Mouse (Mus musculus): ENCODE data around the gene Ppif. TPM values are rescaled to one million over a fixed set of nuclear protein-coding genes. Genes with fewer than 3 reads are reported as not detected.

Ppif gene
- polyA plus RNA-seq, 1 experiment from 2014 or later, result 28.7 TPM

DNA sequence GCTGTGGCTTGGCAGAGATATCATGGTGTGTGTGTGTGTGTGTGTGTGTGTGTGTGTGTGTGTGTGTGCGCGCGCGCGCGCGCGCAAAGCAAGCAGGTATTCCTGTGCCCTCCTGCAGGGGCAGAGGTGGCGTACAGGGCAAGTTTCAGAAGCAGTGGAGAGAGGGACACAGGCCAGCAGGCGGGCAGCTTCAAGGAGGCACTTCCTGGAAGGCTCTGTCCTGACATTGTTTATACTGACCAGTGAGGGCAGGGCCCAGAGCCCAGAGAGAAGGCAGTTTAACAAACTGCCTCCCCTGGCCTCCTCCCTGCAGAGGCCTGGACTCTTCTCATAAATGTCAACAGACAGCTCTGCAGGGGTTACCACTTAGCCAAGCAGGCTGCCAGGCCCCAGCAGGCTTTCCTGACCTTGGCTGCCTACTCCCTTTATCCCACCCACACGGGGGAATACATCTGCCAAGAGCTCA, 31.1 kb downstream of the Ppif start:
- ATAC-seq (ENCODE audit: low FRiP score, low read depth), result no peak
- H3K36me3 ChIP-seq, result no peaks in the 10 kb centered on the region
- 80% methylated on average over 11 of the region's 11 CpGs for WGBS
- no peak overlapping the region for H3K4me2 ChIP-seq (replicated peaks)
- H3K9ac ChIP-seq (replicated peaks), result no peak overlapping the region
- no peaks in the 10 kb centered on the region for H3K9me3 ChIP-seq
- H3K4me1 ChIP-seq, result peaks cover 10% of the 10 kb centered on the region; the same call in 1 of the 2 replicates
- H3K27me3 ChIP-seq, result no peaks in the 10 kb centered on the region
- H3K4me3 ChIP-seq, result no peak overlapping the region
- peak overlapping the region; percentile 46 for H3K27ac ChIP-seq (replicated peaks)

DNA sequence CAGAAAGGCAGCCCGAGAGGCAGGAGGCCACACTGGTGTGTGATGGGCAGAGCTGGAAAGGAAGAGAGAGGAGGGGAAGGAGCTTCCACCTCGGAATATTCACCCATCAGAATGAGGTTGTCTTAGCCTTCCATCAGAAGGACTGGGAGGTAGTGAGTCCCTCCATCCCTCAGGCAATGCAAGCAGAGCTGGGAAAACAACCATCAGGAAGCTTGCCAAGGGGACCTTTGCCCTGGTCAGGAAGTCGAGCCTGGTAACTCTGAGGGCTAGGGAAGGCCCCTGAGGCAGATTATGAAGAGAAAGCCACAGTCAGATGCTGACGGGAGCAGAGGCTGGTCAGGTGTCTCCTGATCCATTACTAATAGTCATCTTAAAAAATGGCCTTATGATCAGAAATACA, 31.7 kb downstream of the Ppif start:
- no peak for ATAC-seq (ENCODE audit: low FRiP score, low read depth)
- Histone ChIP-seq H3K27me3 (no peaks in the 10 kb centered on the region), H3K9ac (replicated peaks) (no peak overlapping the region), H3K4me2 (replicated peaks) (no peak overlapping the region), H3K9me3 (no peaks in the 10 kb centered on the region), H3K4me3 (no peak overlapping the region), H3K36me3 (no peaks in the 10 kb centered on the region), H3K27ac (replicated peaks) (peak overlapping the region; percentile 46), H3K4me1 (peaks cover 10% of the 10 kb centered on the region; the same call in 1 of the 2 replicates)
- 50% methylated on average over 4 of the region's 4 CpGs for WGBS

DNA sequence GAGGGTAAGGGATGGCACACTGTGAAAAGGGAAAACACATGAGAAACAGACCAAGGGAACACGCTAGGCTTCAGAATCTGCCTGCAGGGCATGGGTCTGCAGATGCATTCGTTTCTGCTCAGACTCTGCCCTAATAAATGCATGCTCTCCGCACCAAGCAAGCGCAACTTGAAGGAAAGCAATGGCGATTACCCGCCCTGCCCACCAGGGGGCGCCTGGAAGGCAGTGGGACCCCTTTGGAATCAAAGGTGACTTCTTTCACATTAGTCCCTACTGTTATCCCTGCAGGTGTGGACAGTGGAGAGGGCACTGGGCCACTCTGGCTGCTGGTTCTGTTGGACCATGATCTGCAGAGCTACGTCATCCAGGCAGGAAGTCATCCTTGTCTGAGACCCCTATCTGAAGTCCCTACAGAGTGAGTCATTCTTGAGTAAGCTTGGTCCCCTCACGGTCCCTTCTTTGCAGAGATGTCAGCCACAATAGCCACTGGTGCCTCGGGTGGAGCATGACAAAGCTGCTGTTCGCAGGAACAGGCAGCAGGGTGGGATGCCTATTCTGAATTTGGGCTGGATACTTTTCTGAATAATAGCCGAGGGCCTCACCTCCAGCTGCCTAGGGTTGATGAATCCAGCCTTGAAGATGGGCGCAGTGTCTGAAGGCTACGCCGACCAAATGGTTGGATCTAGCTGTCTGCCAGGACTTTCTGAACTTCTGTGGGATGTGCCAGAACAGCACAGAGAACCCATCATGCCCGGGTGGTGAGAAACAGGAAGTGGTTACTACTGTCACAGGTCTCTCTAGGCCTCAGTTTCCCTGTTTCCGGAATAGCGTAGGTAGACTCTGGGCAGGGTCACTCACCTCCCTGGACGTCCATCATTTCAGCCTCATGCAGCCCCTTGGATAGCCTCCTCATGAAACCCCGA, 32.5 kb downstream of the Ppif start:
- Histone ChIP-seq H3K4me1 (peaks cover 10% of the 10 kb centered on the region; the same call in 1 of the 2 replicates), H3K36me3 (no peaks in the 10 kb centered on the region), H3K9ac (replicated peaks) (no peak overlapping the region), H3K27ac (replicated peaks) (no peak overlapping the region), H3K27me3 (no peaks in the 10 kb centered on the region), H3K9me3 (no peaks in the 10 kb centered on the region), H3K4me2 (replicated peaks) (no peak overlapping the region), H3K4me3 (no peak overlapping the region)
- ATAC-seq (ENCODE audit: low FRiP score, low read depth), result no peak
- 57% methylated on average over 20 of the region's 20 CpGs for WGBS

DNA sequence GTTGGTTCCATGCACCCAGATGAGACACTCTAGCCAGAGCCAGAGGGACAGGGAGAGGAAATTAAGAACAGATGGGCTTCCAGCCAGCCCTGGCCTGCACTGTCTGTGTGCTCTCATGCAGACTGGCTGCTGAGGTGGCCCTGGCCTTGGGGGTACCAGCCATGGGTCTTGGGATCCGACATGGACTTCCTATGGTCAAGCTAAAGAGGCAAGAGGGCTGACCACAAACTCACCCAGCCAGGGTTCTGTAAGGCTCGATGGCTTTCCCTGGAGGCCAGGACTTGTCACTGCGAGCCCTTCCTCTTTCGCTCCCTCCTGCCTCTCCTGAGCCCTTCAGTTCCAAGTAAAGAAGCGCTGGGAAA, 33.2 kb downstream of the Ppif start:
- no peak overlapping the region for H3K4me2 ChIP-seq (replicated peaks)
- no peaks in the 10 kb centered on the region for H3K27me3 ChIP-seq
- WGBS, result 60% methylated on average over 5 of the region's 5 CpGs
- H3K4me3 ChIP-seq, result no peak overlapping the region
- no peaks in the 10 kb centered on the region for H3K9me3 ChIP-seq
- H3K4me1 ChIP-seq, result peaks cover 10% of the 10 kb centered on the region; the same call in 1 of the 2 replicates
- H3K27ac ChIP-seq (replicated peaks), result no peak overlapping the region
- ATAC-seq (ENCODE audit: low FRiP score, low read depth), result no peak
- no peaks in the 10 kb centered on the region for H3K36me3 ChIP-seq
- H3K9ac ChIP-seq (replicated peaks), result no peak overlapping the region

DNA sequence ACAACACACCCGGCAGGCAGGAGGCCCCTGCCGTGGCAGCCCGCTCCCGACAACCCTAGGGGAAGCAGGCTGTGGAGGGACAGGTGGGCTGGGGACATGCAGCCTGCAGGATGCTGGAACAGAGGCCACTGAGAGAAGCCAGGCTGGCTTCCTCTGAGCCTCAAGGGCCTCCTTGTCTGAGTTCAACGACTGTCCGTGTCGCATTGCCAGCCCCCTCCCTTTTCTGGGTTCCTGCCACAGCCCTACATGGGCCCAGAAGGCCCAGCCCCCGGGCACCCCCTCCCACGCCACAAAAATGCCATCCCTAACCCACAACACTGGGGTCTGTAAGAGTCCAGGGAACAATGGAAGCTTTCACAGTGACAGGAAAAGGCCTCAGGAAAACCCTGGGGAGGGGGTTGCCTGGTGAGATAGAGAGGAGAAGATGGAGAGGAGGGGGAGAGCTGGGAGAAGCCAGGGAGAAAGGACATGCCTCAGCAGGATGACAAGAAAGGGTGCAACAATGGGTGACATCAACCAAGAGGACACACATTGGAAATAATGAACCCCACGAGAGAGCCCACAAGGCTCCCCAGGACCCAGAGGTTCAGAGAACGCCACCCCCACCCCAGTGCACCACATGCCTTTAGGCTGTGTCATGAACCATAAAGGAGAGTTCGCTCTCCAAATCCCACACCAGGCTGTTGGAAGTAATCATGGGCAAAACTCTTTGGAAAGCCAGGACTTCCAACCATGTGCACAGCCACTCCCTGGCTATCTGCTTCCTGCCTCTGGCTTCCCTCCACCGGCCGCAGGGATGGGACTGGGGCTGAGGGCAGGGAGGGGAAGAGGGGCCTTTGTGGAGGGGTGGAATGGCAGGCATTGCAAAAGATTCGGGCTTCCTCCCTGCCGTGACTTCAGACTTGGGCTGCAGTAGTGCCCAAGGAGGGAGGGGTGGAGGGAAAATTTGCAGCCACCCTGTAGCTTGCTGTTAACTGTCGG, 41.1 kb downstream of the Ppif start:
- H3K9ac ChIP-seq (replicated peaks), result peak overlapping the region; percentile 15; the same call in 1 of the 2 replicates
- 41% methylated on average over 17 of the region's 17 CpGs for WGBS
- H3K36me3 ChIP-seq, result no peaks in the 10 kb centered on the region
- peak overlapping the region; percentile 39 for H3K27ac ChIP-seq (replicated peaks)
- H3K27me3 ChIP-seq, result no peaks in the 10 kb centered on the region
- no peak overlapping the region for H3K4me3 ChIP-seq
- no peak overlapping the region for H3K4me2 ChIP-seq (replicated peaks)
- peaks cover 18% of the 10 kb centered on the region for H3K4me1 ChIP-seq
- H3K9me3 ChIP-seq, result no peaks in the 10 kb centered on the region
- peak; percentile 30; the same call in 1 of the 2 replicates for ATAC-seq (ENCODE audit: low FRiP score, low read depth)

DNA sequence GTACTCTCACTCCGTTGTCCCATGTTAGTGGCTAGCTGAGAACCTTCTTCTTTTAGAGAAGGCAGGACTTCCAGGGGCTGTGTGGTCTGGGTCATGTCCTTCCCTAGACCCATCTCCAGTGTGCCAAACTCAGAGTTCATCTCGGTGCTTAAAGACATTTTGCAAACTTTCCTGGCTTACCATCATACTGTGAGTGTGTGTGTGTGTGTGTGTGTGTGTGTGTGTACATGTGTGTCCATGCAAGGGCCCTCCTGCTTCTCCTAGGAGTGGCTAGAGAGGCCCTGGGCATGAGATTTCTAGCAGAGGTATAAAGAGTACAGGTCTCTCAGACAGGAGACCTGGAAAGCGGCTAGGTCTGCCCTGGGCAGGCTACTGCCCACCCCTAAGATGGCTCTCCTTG, 42.2 kb downstream of the Ppif start:
- peaks cover 21% of the 10 kb centered on the region for H3K4me1 ChIP-seq
- H3K4me2 ChIP-seq (replicated peaks), result no peak overlapping the region
- no peak for ATAC-seq (ENCODE audit: low FRiP score, low read depth)
- H3K27me3 ChIP-seq, result no peaks in the 10 kb centered on the region
- WGBS, result 82% methylated on average over 3 of the region's 3 CpGs
- no peak overlapping the region for H3K9ac ChIP-seq (replicated peaks)
- no peak overlapping the region for H3K27ac ChIP-seq (replicated peaks)
- no peak overlapping the region for H3K4me3 ChIP-seq
- H3K36me3 ChIP-seq, result no peaks in the 10 kb centered on the region
- H3K9me3 ChIP-seq, result no peaks in the 10 kb centered on the region

DNA sequence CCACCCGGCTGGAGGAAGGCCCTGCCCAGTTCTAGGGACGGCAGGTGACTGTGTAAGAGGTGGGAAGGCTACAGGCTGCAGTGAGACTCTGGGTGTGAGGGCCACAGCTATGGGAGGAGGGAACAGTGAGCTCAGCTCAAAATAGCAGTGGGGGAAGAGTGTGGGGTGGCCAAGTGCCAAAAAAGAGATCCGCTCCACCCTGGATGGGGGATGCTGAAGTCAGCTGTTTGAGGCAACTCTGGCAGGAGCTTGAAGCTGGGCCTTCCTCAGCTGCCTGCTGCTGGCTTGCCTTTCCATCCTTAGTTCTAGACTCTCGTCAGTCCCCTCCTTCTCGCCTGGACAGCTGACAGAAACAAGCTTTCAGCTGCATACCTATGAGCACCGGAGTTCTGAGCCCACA, 42.6 kb downstream of the Ppif start:
- Histone ChIP-seq H3K4me2 (replicated peaks) (no peak overlapping the region), H3K27me3 (no peaks in the 10 kb centered on the region), H3K9me3 (no peaks in the 10 kb centered on the region), H3K4me3 (no peak overlapping the region), H3K27ac (replicated peaks) (no peak overlapping the region), H3K4me1 (peaks cover 21% of the 10 kb centered on the region), H3K9ac (replicated peaks) (no peak overlapping the region), H3K36me3 (no peaks in the 10 kb centered on the region)
- ATAC-seq (ENCODE audit: low FRiP score, low read depth), result no peak
- WGBS, result 83% methylated on average over 6 of the region's 6 CpGs

DNA sequence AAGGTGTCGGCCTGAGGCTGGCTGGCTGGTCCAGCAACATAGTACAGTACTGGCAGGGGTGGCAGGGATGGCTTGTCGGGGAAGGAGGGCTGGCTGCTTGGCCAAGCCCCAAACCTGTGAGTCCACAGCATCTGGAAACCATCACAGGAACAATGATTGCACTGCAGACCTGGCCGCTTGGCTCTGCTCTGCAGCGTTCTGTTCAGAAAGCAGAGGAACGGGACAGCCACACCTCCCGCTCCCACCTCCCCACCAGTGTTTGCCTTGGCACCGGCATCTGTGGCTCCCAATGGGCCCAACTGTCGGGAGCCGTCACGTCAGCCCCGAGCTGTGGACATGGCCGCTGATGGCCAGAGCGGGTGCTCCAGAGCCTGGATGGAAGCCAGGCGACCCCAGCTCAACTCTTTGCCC, 44.6 kb downstream of the Ppif start:
- Histone ChIP-seq H3K27ac (replicated peaks) (no peak overlapping the region), H3K4me1 (peaks cover 21% of the 10 kb centered on the region), H3K27me3 (no peaks in the 10 kb centered on the region), H3K4me2 (replicated peaks) (no peak overlapping the region), H3K4me3 (no peak overlapping the region), H3K36me3 (no peaks in the 10 kb centered on the region), H3K9ac (replicated peaks) (no peak overlapping the region), H3K9me3 (no peaks in the 10 kb centered on the region)
- ATAC-seq (ENCODE audit: low FRiP score, low read depth), result no peak
- 72% methylated on average over 14 of the region's 14 CpGs for WGBS

DNA sequence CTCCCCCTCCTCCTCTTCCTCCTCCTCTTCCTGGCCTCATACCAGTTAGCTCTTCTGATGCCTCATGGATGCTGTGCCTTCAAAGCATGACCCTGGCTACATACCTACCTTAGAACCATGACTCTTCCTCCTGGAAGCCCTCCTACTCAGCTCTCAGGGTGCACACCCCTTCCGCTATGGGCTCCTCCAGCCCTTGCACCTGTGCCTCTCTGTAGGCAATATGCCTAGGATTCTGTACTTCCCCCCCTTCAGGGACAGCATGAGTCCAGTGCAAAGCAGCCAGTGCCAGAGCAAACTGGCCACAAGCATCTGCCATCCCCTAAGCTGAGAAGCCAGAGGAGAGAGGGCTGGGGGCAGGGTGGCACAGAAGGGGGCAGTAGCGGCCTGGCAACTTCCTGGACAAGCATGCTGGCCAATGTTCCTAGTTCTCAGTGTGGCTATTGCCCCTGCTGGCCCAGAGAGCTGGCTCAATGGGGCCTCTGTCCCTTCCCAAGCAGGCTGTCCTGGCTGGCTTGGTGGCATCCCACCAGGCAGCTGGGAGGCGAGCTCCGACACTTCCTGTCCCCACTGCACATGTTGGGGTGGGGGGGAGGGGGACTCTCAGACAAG, 46.1 kb downstream of the Ppif start:
- 74% methylated on average over 4 of the region's 4 CpGs for WGBS
- H3K9ac ChIP-seq (replicated peaks), result no peak overlapping the region
- H3K27me3 ChIP-seq, result no peaks in the 10 kb centered on the region
- no peak overlapping the region for H3K27ac ChIP-seq (replicated peaks)
- no peak overlapping the region for H3K4me3 ChIP-seq
- H3K4me1 ChIP-seq, result peaks cover 12% of the 10 kb centered on the region
- no peaks in the 10 kb centered on the region for H3K9me3 ChIP-seq
- ATAC-seq (ENCODE audit: low FRiP score, low read depth), result no peak
- no peak overlapping the region for H3K4me2 ChIP-seq (replicated peaks)
- no peaks in the 10 kb centered on the region for H3K36me3 ChIP-seq

DNA sequence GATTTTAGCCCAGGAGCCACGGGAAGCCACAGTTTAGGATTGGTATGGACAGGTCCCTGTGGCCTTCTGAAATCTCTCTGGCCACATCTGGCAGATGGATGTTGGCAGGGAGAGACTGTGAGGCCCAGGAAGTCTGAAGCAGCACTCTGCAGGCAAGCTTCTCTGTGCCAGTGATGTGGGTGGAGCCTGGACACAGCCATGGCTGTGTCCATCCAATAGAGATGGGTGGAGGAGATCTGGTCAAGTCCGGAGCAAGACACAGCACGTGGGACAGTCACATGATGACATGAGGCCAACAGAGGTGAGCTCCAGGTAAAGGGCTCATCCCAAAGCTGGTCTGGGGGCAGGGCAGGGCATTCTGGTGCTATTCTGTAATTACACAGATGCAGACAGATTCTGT, 47.3 kb downstream of the Ppif start:
- ATAC-seq (ENCODE audit: low FRiP score, low read depth), result no peak
- H3K27me3 ChIP-seq, result no peaks in the 10 kb centered on the region
- H3K36me3 ChIP-seq, result no peaks in the 10 kb centered on the region
- no peak overlapping the region for H3K4me3 ChIP-seq
- no peaks in the 10 kb centered on the region for H3K9me3 ChIP-seq
- no peak overlapping the region for H3K9ac ChIP-seq (replicated peaks)
- no peak overlapping the region for H3K4me2 ChIP-seq (replicated peaks)
- WGBS, result 79% methylated on average over 3 of the region's 3 CpGs
- H3K4me1 ChIP-seq, result 0 out of 2 replicates have a peak, but pooled peaks cover 5% of the 10 kb centered on the region
- no peak overlapping the region for H3K27ac ChIP-seq (replicated peaks)

DNA sequence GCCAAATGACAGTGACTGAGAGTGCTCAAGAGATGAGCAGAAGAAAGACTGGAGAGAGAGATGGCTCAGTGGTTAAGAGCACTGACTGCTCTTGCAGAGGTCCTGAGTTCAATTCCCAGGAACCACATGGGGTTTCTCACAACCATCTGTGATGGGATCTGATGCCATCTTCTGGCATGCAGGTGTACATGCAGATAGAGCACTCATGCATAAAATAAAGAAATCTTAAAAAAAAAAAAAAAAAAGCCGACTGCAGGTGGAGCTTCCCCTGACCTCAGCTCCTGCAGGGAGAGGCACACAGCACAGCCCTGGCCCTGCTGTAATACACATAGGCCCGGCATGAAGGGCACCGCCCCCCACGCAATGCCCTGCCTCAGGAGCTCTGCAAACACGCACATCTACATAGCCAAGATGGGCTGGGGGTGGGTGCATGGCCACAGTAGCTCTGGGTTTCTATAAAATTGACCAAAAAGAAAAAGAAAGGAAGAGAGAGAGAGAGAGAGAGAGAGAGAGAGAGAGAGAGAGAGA, 48.0 kb downstream of the Ppif start:
- Histone ChIP-seq H3K4me2 (replicated peaks) (no peak overlapping the region), H3K36me3 (no peaks in the 10 kb centered on the region), H3K27ac (replicated peaks) (no peak overlapping the region), H3K4me3 (no peak overlapping the region), H3K27me3 (no peaks in the 10 kb centered on the region), H3K9me3 (no peaks in the 10 kb centered on the region), H3K9ac (replicated peaks) (no peak overlapping the region), H3K4me1 (0 out of 2 replicates have a peak, but pooled peaks cover 5% of the 10 kb centered on the region)
- no peak for ATAC-seq (ENCODE audit: low FRiP score, low read depth)
- WGBS, result 72% methylated on average over 5 of the region's 5 CpGs

Measured in midbrain, embryonic 12.5 days (tissue).